Mouse (Mus musculus) neural tube, embryonic 10.5 days (tissue): Measurements from ENCODE around the gene Gnb2.

ENCODE experiments used
- DNase-seq: peaks from one replicate; pipeline ENCODE4 v3.0.0-alpha.2; 2017; ENCODE audit warnings: low spot score; ENCODE audit errors: extremely low spot score

The Gnb2 gene

DNA sequence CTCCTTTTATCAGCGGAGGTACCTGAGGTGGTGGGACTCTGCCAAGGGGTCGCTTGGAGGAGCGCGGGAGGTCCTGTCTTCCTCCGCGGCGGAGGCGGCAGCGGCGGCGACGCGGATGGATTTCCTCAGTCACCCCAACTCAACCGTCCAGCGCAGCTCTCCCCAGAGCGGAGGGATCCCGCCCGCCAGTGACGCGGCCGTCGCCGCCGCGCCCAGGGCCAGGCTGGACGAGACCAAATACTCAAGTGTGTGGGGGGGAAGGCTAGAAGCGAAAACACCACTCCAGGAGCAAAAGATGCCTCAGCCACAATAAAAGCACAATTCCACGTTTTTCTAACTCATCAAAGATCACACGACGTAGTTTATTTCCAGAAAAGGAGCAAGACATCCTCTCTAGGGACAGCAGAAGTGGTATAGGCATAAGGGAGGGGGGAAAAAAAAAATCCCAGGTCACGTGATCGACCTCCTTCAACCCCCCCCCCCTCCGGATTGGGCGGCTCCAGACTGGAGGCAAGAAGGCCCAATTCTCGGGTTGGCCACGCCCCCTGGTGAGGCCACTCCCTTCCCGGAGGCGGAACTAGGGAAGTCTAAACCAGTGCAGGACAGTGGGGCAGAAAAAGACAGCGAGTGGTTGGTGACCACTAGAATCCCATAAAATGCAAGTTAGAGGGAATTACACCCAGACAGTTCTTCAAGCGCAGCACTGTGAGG is at the start of gene Gnb2, which contains the start of gene Epo:
Gnb2 (minus strand) TSS at position 394 of the 711 bp plus-strand sequence.
Epo (minus strand) TSS at position 126 of the 711 bp plus-strand sequence.
- DNase-seq: peak; percentile 97

DNA sequence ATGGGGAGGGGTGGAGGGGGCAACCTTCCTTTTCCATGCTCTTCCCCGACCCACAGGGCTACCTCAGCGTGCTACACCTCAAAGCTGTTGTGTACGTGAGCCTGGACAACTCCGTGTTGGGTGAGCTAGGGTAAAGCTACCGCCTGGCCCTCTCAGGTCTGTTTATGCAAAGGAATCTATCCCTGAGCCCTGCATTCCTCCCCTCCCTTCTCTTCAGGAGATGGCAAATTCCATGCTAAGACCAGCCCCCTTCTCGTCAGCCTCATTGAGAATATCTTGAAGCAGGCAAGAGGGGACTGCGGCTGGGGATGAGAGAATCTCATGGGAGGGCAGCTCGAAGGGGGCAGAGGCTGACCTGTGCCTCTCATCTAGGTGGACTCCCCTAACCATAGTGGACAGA is 49.4 kb upstream of the Gnb2 start:
- no peak for DNase-seq

DNA sequence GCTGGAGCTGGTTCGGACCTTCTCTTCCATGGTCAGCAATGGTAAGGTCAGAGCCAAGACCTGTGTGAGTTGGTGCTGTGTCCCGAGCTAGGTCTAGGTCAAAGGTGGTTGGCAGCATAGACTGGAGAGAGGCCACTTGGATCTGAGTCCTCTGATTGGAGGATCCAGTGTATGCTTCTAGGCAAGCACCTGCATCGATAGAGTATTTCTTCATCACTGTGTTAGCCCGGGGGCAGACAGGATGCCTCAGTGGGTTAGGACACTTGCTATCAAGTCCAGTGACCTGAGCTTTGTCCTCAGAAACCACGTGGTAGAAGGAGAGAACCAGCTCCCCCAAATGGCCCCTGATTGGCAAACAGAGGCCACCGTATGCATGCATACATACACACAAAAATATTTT is 46.9 kb upstream of the Gnb2 start:
- no peak for DNase-seq

DNA sequence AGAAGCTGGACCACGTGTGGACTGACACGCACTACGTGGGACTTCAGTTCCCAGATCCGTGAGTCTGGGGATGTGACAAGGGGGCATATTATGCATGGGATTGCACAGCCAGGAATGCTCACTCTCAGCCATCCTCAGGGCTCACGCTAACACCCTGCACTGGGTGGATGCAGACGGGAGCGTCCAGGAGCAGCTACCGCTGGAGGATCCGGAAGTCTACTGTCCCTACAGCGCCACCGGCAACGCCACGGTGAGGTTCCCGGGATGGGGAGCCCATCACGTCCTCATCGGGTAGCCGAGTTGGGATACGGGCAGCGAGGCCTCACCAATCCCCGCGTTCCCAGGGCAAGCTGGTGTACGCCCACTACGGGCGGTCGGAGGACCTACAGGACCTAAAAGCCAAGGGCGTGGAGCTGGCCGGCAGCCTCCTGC is 41.2 kb upstream of the Gnb2 start:
- peak; percentile 47 for DNase-seq

DNA sequence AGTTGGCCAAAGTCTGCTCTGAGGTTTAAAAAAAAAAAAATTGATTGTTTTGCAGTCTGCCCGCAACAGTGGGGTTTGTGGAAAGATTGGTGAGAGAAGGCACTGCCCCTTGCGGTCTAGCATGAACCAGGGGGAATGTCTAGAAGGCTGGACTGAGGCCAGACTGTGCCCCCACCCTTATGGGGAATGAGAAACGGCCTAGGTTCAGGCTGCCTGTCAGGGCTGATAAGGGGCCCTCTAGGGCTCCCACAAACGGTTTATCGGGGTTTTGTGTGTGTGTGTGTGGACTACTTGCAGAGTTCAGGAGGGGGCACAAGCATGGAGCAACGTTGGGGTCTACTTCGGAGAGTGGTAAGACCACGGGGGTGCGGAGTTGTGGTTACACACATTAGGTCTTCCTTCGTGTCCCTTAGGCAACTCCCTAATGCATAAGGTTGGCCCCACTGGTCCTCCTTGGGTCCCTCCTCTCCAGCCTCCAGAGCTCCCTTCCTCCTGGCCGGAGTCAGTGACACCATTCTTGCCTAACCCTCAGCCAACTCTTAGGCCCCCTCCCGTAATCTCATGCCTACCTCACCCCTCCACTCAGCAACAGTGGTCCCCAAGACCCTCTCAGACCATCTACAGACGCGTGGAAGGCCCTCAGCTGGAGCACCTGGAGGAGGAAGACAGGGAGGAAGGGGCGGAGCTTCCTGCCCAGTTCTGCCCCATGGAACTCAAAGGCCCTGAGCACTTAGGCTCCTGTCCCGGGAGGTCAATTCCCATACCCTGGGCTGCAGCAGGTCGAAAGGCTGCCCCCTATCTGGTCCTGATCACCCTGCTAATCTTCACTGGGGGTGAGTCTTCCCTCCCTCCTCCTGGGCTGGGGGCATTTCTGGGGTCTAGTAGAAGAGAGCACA is 37.6 kb upstream of the Gnb2 start:
- DNase-seq: no peak

DNA sequence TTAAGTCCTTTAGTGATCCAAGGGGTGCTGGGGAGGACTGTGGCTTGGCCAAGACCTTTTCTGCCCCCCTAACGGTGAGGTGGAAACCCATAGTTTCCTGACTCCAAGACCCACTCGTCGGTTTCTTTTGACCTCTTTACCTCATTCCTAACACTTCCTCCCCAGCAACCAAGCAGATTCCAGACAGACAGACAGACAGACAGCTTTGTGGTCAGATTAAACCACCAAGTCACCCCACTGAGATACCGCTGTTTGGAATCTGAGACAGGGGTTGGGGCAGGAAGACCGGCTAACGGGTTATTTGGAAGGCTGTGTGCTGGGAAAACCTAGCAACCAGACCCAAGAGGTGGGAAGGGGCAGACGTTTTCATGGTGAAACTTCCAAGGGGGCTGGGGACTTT is 36.9 kb upstream of the Gnb2 start:
- DNase-seq: no peak

DNA sequence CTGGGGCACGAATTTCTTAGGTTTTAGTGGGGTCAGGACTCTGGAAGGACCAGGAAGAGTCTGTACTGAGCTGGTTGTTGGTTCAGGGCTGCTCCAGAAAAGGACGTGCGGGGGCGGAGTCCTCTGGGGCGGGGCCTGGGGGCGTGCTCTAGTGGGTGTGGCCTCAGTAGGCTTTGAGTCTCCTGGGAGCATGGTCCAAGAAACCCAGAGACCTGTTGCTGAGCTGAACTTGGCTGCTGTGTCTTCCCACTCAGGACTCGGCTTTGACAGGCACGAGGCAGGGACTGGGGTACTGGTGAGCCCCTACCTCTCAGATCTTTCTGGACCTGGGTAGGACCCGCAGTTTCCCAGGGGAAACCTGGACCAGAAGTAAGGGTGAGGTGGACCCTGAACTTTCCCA is 36.4 kb upstream of the Gnb2 start, which contains the start of gene Tfr2:
Tfr2 (plus strand) TSS at position 176 of the 400 bp plus-strand sequence.
- DNase-seq: no peak

DNA sequence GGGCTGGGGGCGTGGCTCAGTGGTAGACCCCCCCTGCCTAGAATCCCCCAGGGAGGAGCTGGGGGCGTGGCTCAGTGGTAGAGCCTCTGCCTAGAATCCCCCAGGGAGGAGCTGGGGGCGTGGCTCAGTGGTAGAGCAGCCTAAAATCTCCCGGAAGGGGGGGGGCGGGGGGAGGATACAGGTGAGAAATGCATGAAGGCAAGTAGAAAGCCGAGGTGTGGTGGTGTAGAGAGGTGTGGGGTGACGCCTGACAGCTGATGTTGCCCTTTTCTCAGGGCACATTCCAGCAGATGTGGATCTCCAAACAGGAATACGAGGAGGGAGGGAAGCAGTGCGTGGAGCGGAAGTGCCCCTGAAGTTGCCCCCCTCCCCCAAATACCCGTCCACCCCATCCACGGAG is 35.7 kb upstream of the Gnb2 start:
- no peak for DNase-seq

DNA sequence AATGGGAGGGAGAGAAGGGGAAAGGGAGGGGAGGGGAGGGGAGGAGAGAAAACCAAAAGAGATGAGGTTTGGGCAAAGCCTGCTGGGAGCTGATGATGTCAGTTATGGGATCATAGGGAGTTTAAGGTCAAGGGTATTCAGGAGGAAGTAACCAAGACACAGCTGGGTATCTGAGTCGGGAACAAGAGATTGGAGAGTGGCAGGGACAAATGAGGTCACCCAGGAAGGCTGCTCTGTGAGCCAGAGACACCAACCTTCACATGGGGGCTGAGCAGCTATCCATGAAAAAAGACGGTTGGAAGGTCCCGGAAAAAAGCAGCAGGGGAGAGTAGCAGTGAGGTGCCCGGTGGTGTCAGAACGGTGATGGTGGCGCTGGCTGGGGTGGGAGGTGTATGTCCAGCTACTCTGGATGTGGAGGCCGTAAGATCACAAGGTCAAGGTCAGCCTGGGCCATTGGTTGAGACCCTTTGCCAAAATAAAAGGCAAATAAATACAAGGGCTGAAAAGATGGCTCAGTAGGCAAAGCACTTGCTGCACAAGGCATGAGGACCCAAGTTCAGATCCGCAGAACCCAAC is 35.0 kb upstream of the Gnb2 start:
- DNase-seq: no peak

DNA sequence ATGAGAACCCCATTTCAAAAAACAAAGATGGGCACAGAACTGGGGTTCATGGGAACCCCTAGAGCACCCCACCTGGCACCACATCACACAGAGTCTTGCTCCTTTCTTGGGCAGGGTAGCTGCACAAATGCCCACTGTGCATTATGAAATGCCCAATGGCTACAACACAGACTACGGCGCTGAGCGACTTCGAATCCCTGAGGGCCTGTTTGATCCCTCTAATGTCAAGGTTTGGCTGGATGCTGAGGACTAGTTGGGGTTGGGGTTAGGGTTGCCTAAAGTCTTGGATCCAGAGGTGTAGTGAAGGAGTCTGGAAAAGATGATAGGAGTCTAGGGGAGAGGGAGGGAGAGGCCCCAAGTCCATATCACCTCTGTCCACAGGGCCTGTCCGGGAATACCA is 33.1 kb upstream of the Gnb2 start:
- DNase-seq: no peak

DNA sequence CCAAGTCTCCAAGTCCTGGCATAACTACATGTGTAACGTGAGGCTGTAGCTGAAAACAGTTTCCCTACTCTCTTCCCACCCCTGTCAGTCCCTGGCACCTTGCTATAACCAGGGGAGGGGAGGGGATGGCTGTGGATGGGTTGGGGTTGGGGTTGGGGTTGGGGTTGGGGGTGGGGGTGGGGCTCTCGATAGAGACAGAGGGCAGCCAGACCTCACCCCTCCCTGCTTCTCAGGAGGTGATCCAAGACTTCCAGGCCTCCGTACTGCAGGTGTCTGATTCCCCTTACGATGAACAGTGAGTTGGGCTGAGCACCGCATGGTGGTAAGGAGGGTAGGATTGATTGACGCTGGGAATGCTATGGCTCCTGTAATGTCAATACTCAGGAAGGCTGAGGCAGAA is 32.4 kb upstream of the Gnb2 start:
- no peak for DNase-seq

DNA sequence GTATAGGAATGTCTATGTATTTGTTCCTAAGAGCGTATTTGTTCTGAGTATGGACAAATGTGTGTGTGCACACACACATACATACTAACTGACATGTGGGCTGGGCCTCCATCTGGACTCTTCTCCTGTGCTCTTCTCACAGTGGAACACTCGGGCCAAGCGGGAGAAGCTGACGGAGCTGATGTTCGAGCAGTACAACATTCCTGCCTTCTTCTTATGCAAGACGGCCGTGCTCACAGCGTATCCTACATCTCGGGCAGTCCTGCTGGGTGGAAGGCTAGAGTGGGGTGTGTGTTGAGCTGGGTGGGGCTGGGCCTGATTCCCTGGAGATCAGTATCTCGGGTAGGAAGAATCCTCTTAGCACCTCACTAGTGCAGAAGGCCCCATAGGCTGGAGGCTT is 29.7 kb upstream of the Gnb2 start:
- DNase-seq: no peak

DNA sequence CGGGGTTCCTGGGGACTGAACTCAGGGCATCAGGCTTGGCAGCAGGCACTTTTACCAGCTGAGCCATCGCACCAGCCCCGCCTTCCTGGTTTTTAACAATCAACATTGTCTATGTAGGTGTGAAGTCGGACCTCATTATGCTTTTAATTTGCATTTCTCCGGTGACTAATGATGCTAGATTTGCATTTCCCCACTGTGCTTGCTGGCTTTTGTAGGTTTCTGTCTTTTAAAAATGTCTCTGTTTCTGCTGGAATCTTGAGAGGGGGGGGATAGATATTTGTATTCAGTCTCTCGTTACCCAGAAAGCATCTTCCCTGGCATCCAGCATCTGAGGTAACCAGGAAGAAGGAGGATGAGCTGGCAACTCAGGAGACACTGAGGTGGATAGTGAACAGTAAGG is 28.2 kb upstream of the Gnb2 start:
- DNase-seq: no peak

DNA sequence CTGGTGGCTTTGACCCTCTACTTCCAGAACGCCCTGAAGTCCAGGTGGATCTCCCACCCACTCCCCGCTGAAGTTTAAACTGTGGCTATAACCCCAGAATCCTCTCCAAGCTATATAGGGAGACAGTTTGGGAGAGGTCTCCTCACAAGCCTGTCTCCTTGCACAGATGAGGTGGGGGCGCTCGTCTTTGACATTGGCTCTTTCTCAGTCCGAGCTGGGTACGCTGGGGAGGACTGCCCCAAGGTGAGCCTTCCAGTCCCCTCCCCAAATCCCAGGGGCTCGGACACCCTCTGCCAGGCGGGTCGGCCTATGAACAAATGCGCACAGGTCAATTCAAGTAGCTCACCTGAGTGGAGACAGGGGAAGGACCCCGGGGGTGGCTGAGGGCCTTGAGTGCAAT is 20.6 kb upstream of the Gnb2 start:
- no peak for DNase-seq

DNA sequence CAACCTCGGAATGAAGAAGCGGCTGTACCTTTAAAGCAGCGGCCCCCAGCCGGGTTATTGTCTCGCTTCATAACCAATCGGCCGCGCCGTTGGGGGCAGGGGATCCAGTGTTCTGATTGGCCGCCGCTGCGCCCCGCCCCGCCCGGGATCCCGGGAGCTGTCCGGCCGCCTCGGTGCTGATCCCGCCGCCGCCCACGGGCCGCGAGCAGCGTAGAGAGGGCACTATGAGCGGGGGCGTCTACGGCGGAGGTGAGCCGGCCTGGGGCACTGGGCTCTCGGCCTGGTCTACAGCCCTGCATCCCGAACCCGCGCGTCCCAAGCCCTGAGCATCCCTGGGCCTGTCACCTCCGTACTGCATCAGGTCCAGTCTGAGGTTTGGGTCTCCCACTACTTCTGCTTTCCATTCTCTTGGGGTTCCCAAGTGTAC is 20.1 kb upstream of the Gnb2 start, which contains the start of gene Actl6b:
Actl6b (plus strand) TSS at position 107 of the 427 bp plus-strand sequence.
- DNase-seq: peak; percentile 83

DNA sequence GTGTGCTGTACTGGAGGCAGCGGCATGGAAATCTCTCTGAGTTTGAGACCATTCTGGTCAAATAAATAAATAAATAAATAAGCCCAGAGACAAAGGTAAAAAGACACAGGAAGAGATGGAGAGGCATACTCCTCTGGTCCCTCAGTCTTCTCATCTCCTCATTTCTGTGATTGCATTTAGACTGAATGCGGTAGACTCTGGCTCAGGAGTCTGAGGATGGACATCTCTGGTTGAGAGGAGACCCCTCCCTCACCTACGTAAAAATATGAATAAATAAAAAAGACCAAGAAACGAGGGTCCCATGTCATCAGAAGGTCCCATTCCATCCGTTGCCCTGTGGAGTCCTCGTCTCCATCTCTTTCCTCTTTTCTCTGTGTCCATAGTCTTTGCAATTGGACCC is 19.7 kb upstream of the Gnb2 start:
- DNase-seq: no peak

DNA sequence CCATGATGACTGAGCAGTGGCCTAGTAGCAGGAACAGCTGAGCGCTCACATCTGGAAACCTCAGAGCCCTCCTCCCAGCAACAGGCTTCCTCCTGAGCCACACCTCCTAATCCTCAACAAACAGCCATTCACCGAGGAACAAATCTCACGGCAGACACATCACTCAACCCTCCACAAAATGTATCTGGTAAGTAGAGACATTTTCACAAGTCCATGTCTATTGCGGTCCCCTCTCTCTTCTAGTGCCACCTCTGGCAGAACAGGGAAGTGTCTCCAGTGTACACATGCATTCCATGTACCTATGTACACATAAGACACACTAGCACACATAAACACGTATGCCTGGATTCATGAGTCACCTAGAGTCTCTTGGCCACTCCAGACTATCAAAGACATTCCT is 17.8 kb upstream of the Gnb2 start:
- no peak for DNase-seq

DNA sequence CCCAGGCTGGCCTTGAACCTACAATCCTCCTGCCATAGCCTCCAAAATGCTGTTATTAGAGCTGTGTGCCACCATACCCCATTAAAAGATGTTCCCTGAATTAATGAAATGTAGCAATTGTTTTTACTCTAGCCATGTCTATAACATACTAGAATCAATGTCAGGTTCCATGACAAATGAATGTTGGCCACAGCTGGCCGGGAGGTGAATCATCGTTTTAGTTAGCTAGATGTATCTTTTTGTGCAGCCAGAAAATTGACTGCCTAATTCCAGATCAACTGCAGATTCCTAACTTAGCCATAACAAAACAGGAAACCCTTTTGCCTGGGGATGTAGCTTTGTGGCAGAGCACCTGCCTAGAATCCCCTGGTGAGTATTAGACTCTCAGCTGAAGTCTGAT is 16.5 kb upstream of the Gnb2 start:
- DNase-seq: no peak

DNA sequence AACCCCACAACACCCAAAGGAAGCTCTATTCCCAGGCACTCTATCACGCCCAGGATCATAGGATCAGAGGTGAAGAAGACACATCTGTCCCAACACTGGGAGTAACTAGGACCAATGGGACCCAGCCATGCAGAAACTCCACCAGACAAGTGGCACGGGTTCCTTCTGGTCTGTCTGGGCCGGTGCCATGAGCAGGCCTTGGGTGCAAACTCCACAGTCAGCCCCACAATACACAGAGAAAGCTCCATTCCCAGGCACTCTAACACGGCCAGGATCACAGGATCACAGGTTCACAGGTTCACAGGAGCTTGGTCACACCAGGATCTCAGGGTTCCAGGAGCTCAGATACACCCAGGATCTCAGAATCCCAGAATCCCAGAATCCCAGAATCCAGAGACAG is 12.3 kb upstream of the Gnb2 start:
- no peak for DNase-seq

DNA sequence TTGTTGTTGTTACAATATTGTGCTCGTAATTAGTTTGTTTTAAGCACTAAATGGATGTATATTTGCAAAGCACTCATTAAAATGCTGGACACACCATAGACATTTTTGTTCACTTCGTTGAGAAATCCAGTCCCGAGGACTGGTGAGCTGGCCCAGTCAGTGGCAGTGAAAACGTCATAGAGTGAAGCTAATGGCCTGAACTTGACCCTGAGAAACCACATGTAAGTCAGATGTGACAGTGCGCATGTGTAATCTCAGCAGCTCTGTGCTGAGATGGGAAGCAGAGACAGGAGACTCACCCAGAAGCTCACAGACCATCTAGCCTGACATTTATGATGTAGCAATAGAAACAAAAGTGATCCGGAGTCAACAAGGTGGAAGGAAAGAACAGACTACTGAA is 11.6 kb upstream of the Gnb2 start:
- no peak for DNase-seq

DNA sequence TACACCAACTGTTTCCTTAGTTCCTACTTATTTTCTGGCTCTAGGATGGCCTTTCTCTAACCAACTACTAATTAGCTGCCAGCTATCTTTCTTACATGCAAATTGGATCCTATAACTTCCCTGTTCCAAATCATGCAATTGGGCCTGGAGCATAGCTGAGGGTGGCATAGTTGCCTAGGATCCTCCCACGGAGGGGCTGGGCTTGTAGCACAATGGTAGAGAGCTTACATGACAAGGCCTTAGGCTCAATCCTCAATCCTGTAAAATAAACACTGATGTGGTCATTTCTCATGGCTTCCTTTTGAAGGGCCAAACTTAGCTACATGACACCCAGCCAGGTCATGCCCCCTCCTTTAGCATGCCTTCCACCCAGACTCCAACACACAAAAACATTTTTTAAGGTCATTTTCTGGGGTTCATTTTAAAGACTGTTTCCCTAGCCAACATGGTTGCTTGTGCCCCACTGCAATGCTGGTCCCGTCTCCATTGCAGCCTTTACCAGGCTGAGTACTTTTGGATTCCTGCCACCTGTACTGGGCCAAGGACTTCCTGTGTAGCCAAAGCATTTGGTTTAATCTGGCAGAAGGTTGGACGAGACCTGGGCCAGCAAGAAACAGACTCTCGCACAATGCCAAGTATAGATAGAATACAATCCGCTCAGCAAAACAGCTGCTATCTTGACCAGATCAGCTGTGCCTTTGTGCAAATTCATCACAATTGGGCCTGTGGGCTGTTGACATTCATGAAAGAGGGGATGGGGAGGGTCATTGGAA is 8.6 kb upstream of the Gnb2 start:
- DNase-seq: no peak
